Mouse (Mus musculus) embryonic facial prominence, embryonic 13.5 days (tissue): ENCODE results near the gene Onecut3. TPM values are rescaled to one million over a fixed set of nuclear protein-coding genes. Genes with fewer than 3 reads are reported as not detected.

Experiments used
- ATAC-seq: fragments of 200-750 bp; cut with Nextera tagmentation; 2 replicates; pipeline ENCODE4 v1.8.0; 2017; ENCODE audit warnings: low read depth; ENCODE audit not compliant: insufficient number of reproducible peaks, insufficient read depth, low FRiP score, low TSS enrichment
- H3K27ac ChIP-seq: fragments of 300-500 bp; sonication (generic); 2 replicates; pipeline ENCODE4 v1.5.1; 2015; ENCODE audit warnings: moderate library complexity, mild to moderate bottlenecking, inconsistent platforms
- H3K27me3 ChIP-seq: fragments of 300-500 bp; sonication (generic); 2 replicates; pipeline ENCODE4 v1.6.1; 2015; ENCODE audit warnings: mild to moderate bottlenecking, inconsistent platforms
- H3K36me3 ChIP-seq: fragments of 300-500 bp; sonication (generic); 2 replicates; pipeline ENCODE4 v1.6.1; 2015; ENCODE audit warnings: mild to moderate bottlenecking, inconsistent platforms
- H3K4me1 ChIP-seq: fragments of 300-500 bp; sonication (generic); 2 replicates; pipeline ENCODE4 v1.6.1; 2015; ENCODE audit warnings: inconsistent platforms
- H3K4me2 ChIP-seq: fragments of 300-500 bp; sonication (generic); 2 replicates; pipeline ENCODE4 v1.6.1; 2015; ENCODE audit warnings: moderate library complexity, mild to moderate bottlenecking, inconsistent platforms
- H3K4me3 ChIP-seq: fragments of 300-500 bp; sonication (generic); 2 replicates; pipeline ENCODE4 v1.5.1; 2015; ENCODE audit warnings: mild to moderate bottlenecking, inconsistent platforms
- H3K9ac ChIP-seq: fragments of 300-500 bp; sonication (generic); 2 replicates; pipeline ENCODE4 v1.6.1; 2015; ENCODE audit warnings: mild to moderate bottlenecking, inconsistent platforms
- H3K9me3 ChIP-seq: fragments of 300-500 bp; sonication (generic); 2 replicates; pipeline ENCODE4 v1.6.1; 2016; ENCODE audit warnings: inconsistent platforms
- WGBS: fragments of 180-500 bp; shearing (Covaris S2); methylation state at CpG from one replicate; pipeline ENCODE4 v1.1.7; 2015; ENCODE audit warnings: mixed read lengths; 5-methylcytosine and 5-hydroxymethylcytosine counted together
- polyA plus RNA-seq: library from polyadenylated mRNA; unstranded; fragments of >200 nt; fragmentation: Nextera tagmentation; extraction: Ambion mirVana; gene quantifications from 2 replicates; pipeline ENCODE4 v1.2.1, GENCODE M21; 2015

The Onecut3 gene
- polyA plus RNA-seq, 1 experiment from 2014 or later: not detected

DNA sequence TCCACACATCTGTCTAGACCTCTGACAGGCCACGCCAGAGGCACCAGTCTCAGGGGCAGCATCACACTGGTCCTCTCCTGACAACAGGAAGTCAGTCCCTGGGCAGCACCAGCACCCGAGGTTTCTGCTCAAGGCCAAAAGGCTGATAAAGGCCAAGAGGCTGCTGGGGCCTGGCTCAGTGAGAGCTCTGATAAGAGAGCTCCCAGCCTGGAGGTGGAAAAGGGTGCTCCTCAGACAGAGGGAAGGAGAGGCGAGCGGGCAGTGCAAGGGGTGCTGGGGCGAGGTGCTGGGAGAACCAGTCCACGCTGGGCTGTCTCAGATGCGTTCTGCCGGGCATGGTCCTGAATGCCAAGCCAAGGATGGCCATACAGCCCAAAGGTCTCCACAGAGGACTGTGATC, 58.9 kb downstream of the Onecut3 start:
- H3K27ac ChIP-seq: no peak overlapping the region
- H3K4me1 ChIP-seq: peaks cover 13% of the 10 kb centered on the region
- H3K27me3 ChIP-seq: no peaks in the 10 kb centered on the region
- no peak for ATAC-seq
- no peak overlapping the region for H3K4me3 ChIP-seq
- 90% methylated on average over 8 of the region's 8 CpGs for WGBS
- no peaks in the 10 kb centered on the region for H3K9me3 ChIP-seq
- peaks cover 24% of the 10 kb centered on the region for H3K36me3 ChIP-seq
- no peak overlapping the region for H3K9ac ChIP-seq
- no peak overlapping the region for H3K4me2 ChIP-seq

DNA sequence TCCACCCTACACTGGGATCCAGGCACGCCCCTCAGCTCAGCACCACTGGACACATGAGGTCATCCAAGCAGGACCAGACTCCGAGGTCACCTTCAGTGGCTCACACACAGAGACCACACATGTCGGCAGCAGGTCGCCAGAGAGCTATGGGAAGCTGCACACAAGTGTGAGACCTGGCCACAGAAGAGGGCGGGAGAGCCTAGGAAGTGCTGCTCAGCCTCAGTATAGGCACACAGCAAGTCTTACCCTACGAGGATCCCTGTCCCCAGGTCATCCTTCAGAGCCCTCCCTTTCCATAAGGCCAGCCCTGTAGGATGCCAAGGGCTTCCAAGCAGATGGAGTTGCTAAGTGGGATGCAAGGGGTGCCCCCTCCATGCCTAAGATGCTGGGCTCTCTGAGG, 59.4 kb downstream of the Onecut3 start:
- no peak overlapping the region for H3K4me2 ChIP-seq
- WGBS: 83% methylated on average over 6 of the region's 6 CpGs
- H3K9ac ChIP-seq: no peak overlapping the region
- H3K4me3 ChIP-seq: no peak overlapping the region
- no peaks in the 10 kb centered on the region for H3K27me3 ChIP-seq
- H3K4me1 ChIP-seq: peaks cover 14% of the 10 kb centered on the region
- no peaks in the 10 kb centered on the region for H3K9me3 ChIP-seq
- H3K27ac ChIP-seq: no peak overlapping the region
- H3K36me3 ChIP-seq: peaks cover 19% of the 10 kb centered on the region
- no peak for ATAC-seq

DNA sequence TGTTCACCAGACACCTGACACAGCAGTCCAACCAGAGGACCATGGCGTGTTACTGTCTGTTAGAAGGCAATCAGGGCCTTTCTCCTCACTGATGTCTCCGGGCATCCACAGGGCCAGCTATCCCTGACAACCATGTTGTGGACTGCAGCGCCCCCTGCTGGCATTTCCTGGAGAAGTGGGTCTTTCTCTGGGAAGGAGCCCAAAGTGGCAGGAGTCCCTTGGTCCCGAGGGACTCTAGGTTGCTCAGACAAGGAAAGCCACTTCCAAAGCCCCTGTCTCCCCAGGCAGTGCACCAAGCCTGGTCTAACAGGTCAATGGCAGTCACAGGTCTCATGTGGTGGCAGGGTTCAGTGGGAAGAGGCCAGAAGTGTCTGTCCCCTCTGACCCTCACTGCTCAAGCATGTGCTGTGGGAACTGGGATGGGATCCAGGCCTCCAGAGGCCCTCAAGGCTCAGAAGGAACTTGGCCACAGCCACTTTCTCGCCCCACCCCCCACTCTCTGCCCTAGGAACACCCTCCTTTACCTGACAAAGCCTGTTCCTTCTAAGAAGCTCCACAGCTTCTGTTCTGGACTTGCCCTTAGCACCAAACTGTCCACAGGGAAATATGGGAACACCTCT, 62.8 kb downstream of the Onecut3 start:
- H3K9ac ChIP-seq: peak overlapping the region; percentile 54; the same call in 1 of the 2 replicates
- no peak for ATAC-seq
- WGBS: 38% methylated on average over 5 of the region's 5 CpGs

DNA sequence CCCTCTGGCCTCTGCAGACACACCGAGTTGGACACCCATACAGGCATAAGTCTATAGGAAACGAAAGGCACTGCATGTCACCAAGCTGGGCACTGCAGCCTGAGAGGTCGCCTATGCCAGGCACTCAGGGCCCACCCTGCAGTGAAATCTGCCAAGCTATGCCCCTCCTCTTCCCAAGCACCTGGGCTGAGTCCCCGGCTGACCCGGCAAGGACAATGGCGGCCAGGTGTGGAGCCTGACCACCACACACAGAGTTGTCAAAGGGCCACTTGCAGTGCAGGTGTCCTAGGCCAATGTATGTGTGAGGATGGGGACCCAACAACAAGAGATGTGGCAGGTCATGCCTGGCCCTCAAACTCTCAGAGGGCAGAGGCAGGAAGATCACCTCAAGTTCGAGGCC, 64.8 kb downstream of the Onecut3 start:
- no peak for ATAC-seq
- H3K27me3 ChIP-seq: no peaks in the 10 kb centered on the region
- H3K36me3 ChIP-seq: no peaks in the 10 kb centered on the region
- H3K4me1 ChIP-seq: peaks cover 38% of the 10 kb centered on the region
- no peak overlapping the region for H3K27ac ChIP-seq
- H3K9me3 ChIP-seq: no peaks in the 10 kb centered on the region
- peak overlapping the region; percentile 14; the same call in 1 of the 2 replicates for H3K4me2 ChIP-seq
- no peak overlapping the region for H3K4me3 ChIP-seq
- 91% methylated on average over 7 of the region's 7 CpGs for WGBS
- H3K9ac ChIP-seq: peak overlapping the region; percentile 32; the same call in 1 of the 2 replicates

More for the DNA sequence above, 62.8 kb downstream of the Onecut3 start:
- no peaks in the 10 kb centered on the region for H3K27me3 ChIP-seq
- no peaks in the 10 kb centered on the region for H3K36me3 ChIP-seq
- H3K4me2 ChIP-seq: no peak overlapping the region
- no peak overlapping the region for H3K4me3 ChIP-seq
- H3K9me3 ChIP-seq: no peaks in the 10 kb centered on the region
- H3K4me1 ChIP-seq: peaks cover 33% of the 10 kb centered on the region
- no peak overlapping the region for H3K27ac ChIP-seq

DNA sequence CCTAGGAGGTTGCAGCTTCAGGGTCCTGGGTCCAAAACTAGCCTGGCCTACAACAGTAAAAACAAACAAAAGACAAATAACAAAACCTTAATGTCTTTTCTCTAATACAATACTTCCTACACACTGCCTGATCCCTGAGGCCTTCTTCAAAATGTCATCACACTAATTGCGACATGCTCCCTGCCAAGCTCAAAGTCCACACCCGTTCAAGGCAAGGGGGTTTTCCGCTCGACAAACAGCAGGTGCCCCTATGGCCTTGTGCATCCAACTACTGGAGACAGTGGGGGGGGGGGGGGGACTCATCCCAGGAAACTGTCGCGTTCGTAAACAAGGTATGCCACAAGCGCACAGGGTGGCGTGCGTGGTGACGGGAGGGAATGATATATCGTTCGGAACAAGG, 66.0 kb downstream of the Onecut3 start:
- Histone ChIP-seq H3K9ac (peak overlapping the region; percentile 98), H3K9me3 (no peaks in the 10 kb centered on the region), H3K4me2 (peak overlapping the region; percentile 89), H3K27ac (peak overlapping the region; percentile 92), H3K4me3 (peak overlapping the region; percentile 99), H3K27me3 (no peaks in the 10 kb centered on the region), H3K4me1 (peaks cover 38% of the 10 kb centered on the region), H3K36me3 (no peaks in the 10 kb centered on the region)
- 2% methylated on average over 13 of the region's 13 CpGs for WGBS
- no peak for ATAC-seq

DNA sequence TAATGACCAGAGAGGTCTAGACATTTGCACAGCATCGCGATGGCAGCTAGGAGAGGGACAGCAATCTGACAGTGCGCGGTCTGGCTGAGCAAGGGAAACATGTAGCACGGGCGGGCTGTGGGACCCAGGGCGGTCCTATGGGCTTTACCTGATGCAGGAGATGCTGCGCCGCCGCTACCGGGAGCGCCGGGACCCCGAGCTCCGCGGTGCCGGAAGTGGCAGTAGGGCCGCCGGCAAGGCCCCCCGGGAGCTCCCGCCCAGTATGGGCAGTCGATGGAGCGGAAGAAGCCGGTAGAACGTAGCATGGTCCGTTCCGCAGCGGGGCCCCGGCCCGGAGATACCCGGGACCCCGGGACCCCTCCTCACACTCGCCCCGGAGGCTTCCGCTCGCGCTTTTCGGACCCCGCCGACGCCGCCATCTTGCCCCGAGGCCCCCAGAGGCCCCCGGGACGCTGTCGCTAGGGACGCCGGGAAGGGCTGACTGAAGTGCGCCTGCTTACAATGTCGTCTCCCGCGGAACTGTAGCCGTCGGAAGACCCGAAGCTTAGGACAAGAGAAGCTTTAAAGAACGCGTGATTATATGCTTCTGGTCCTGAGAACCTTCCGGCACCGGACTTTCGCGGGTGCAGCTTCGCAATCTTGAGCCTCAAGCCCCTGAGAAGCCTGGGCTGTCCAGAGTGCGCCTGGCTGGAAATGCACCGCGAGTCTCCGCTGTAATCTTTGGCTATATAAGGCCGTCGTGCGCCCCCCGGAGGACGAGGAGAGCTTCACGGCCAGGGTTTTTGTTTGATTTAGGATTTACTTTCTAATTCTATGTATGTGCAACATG, 66.7 kb downstream of the Onecut3 start, which contains the start of gene Rexo1:
TSS of gene Rexo1 (minus strand) at position 445 of the 829 bp plus-strand sequence.
- peak within 1 kb of the TSS; percentile 89 for H3K4me2 ChIP-seq
- peak within 1 kb of the TSS; percentile 92 for H3K27ac ChIP-seq
- peak within 1 kb of the TSS; percentile 99 for H3K4me3 ChIP-seq
- H3K4me1 ChIP-seq: peaks cover 39% of the 10 kb centered on the region
- no peaks in the 10 kb centered on the region for H3K27me3 ChIP-seq
- WGBS: under 1% methylated on average over 70 of the region's 72 CpGs
- H3K9me3 ChIP-seq: no peaks in the 10 kb centered on the region
- no peaks in the 10 kb centered on the region for H3K36me3 ChIP-seq
- ATAC-seq: peak; percentile 70; the same call in 1 of the 2 replicates
- peak within 1 kb of the TSS; percentile 98 for H3K9ac ChIP-seq

DNA sequence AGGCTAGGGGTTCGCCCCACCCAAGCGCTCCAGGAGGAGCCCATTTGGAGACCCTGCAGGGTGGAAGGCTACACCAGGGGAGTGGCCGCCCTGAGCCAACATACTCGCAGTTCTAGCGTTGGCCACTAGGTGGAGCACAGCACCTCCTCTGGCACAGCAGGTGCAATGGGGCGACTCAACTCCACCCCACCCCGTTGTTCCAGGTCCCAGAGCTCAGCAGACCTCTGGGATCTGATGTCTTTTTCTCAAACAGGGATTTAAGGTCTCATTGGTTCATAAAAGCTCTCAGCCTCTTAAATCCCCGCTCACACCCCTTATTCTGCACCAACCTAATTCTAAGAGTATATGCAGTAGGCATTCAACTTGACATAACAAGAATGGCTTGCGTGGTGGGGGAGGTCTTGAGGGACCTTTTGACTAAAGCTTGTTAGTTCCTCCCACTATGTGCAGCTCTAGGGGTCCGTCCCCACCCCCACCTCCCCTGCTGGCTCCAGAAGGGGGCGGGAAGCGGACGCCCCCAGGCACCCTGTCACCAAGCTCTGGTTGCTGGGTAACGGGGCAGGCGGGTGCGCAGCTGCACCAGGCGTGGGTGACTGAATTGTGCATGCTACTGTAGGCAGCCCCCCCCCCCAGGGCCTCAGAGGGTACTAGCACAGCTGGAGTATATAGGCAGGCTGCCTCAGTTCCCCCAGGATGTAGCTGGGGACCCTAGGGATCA, 71.9 kb downstream of the Onecut3 start:
- H3K36me3 ChIP-seq: peaks cover 18% of the 10 kb centered on the region
- H3K4me2 ChIP-seq: no peak overlapping the region
- 23% methylated on average over 17 of the region's 17 CpGs for WGBS
- no peaks in the 10 kb centered on the region for H3K27me3 ChIP-seq
- peak overlapping the region; percentile 9; the same call in 1 of the 2 replicates for H3K4me3 ChIP-seq
- H3K27ac ChIP-seq: no peak overlapping the region
- no peaks in the 10 kb centered on the region for H3K9me3 ChIP-seq
- H3K4me1 ChIP-seq: peaks cover 40% of the 10 kb centered on the region
- H3K9ac ChIP-seq: no peak overlapping the region
- ATAC-seq: peak; percentile 16

Other genes with a start within 250 kb of the Onecut3 start
- 266 and 299 TPM in 2 replicates for gene Ndufs7, start 245.7 kb upstream of the Onecut3 start, polyA plus RNA-seq
- 27.2 and 33.6 TPM in 2 replicates for gene Gamt, start 233.8 kb upstream of the Onecut3 start, polyA plus RNA-seq
- gene Dazap1, start 233.3 kb upstream of the Onecut3 start, polyA plus RNA-seq: 66.0 and 70.6 TPM in 2 replicates
- gene Rps15, start 202.4 kb upstream of the Onecut3 start, polyA plus RNA-seq: 1,000 and 1,047 TPM in 2 replicates
- 9.3 and 9.4 TPM in 2 replicates for gene Apc2, start 198.9 kb upstream of the Onecut3 start, polyA plus RNA-seq
- 49.3 and 57.9 TPM in 2 replicates for gene 2310011J03Rik, start 174.3 kb upstream of the Onecut3 start, polyA plus RNA-seq
- gene Pcsk4, start 165.3 kb upstream of the Onecut3 start, polyA plus RNA-seq: 4.4 and 4.9 TPM in 2 replicates
- gene Reep6, start 164.9 kb upstream of the Onecut3 start, polyA plus RNA-seq: 6.0 and 6.3 TPM in 2 replicates
- 3.2 and 4.3 TPM in 2 replicates for gene Adamtsl5, start 146.4 kb upstream of the Onecut3 start, polyA plus RNA-seq
- 1.8 and 2.6 TPM in 2 replicates for gene Plk5, start 138.4 kb upstream of the Onecut3 start, polyA plus RNA-seq
- 8.9 and 10.4 TPM in 2 replicates for gene Mex3d, start 107.2 kb upstream of the Onecut3 start, polyA plus RNA-seq
- 263 and 297 TPM in 2 replicates for gene Mbd3, start 95.3 kb upstream of the Onecut3 start, polyA plus RNA-seq
- 447 and 479 TPM in 2 replicates for gene Uqcr11, start 88.0 kb upstream of the Onecut3 start, polyA plus RNA-seq
- 162 and 183 TPM in 2 replicates for gene Tcf3, start 61.2 kb upstream of the Onecut3 start, polyA plus RNA-seq
- 0.04 and 0.28 TPM in 2 replicates for gene Atp8b3, start 44.3 kb downstream of the Onecut3 start, polyA plus RNA-seq
- 25.9 and 31.3 TPM in 2 replicates for gene Rexo1, start 66.7 kb downstream of the Onecut3 start, polyA plus RNA-seq
- 9.5 and 12.0 TPM in 2 replicates for gene Klf16, start 82.5 kb downstream of the Onecut3 start, polyA plus RNA-seq
- 84.6 and 85.3 TPM in 2 replicates for gene Abhd17a, start 95.5 kb downstream of the Onecut3 start, polyA plus RNA-seq
- 79.6 and 95.1 TPM in 2 replicates for gene Scamp4, start 108.0 kb downstream of the Onecut3 start, polyA plus RNA-seq
- gene Adat3, start 108.0 kb downstream of the Onecut3 start, polyA plus RNA-seq: 5.9 and 9.1 TPM in 2 replicates
- gene Gm49322, start 111.2 kb downstream of the Onecut3 start, polyA plus RNA-seq: 4.3 and 4.6 TPM in 2 replicates
- gene Csnk1g2, start 128.0 kb downstream of the Onecut3 start, polyA plus RNA-seq: 131 and 169 TPM in 2 replicates
- 76.8 and 82.4 TPM in 2 replicates for gene Btbd2, start 162.2 kb downstream of the Onecut3 start, polyA plus RNA-seq
- gene Mknk2, start 183.3 kb downstream of the Onecut3 start, polyA plus RNA-seq: 78.3 and 86.3 TPM in 2 replicates
- gene Mob3a, start 207.1 kb downstream of the Onecut3 start, polyA plus RNA-seq: 45.8 and 46.3 TPM in 2 replicates
- gene Izumo4, start 207.3 kb downstream of the Onecut3 start, polyA plus RNA-seq: 24.0 and 29.2 TPM in 2 replicates
- gene Ap3d1, start 247.4 kb downstream of the Onecut3 start, polyA plus RNA-seq: 73.3 and 73.5 TPM in 2 replicates